Mouse (Mus musculus): ENCODE results near the gene Ntn1.

Ntn1 gene

DNA sequence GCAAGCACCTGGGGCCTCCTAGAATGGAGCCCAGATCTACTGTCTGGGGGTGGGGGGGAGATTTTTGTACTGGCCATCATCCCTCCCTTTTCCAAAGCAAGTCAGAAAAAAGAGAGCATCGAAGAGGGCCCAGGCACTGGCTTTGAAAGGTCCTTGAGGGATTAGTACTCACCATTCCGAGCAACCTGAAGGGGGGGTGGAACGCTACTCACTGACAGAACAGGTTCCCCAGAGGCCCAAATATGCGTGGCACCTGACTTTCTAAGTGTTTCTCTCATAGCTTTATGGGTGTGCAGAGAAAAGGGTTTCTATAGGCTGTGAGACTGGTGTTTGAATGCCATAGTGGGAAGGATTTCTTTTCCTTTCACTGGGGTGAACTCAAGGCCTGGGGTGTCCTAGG is 142.1 kb downstream of the Ntn1 start:
- no peak for DNase-seq

DNA sequence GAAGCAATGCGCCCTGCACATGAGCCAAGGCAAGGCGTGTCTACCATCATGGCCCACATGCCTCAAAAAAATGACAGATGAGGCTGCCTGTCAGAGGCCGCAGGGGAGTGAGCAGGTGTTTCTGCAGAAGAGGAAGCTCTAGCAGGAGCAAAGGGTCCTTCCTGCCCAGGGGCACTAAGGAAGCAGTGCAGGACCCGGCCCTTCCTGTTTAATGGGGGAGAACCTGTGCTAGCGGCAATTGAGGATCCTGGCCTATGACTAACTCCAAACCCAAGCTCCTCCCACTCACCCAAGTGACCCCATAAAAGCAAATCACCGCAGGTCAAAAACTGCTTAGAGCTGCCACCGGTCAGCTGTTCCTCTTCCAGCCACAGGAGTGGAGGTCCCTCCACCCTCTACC is 147.1 kb downstream of the Ntn1 start:
- peak in 1 of 2 experiments; percentile 6 for DNase-seq

DNA sequence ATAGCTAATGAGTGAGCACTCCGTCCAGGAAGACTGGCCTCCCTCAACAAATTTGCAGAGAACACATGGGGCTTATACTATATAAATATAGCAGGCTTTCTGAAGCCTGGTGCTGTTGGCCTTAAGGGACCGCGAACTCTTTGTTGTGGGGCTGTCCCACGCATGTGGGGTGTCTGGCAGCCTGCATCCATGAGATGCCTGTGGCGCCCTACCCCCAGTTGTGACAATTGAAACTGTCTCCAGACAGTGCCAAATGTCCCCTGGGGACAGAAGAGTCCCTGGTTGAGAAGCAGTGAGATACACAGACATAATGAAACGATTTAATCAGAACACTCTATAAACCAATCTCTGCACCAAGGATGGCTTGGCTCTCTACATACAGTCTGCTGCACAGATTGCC is 150.5 kb downstream of the Ntn1 start:
- no peak for DNase-seq

DNA sequence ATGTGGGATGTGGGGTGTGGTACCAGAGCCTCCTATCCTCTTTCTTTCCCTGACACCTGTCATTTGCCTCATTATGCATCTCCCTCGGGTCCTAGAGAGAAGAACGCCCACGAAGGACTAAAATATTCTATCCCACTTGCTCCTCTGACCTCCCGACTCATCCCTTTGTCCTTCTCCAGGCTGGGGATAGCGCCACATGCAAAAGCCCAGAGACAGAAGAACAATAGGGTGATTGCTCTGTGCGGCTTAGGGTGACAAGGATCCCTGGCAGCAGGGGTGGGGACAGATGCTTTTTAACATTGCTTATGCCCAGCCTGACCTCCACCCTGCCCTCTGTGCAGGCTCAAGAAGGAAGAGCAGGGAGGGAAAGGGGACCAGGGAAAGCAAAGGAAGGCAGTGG is 152.7 kb downstream of the Ntn1 start:
- DNase-seq = no peak

DNA sequence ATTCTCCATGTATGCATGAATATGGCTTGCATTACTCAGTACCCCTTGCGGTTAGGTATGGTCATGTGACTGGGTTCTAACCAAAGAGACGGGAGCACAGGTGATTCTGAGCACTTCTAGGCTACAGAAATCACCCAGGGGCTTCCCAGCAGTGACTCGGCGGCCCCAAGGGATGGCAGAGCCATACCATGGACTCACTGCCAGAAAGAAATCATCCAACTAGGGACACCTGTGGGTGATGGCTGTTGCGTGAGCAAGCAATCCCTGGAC is 155.7 kb downstream of the Ntn1 start:
- DNase-seq = no peak

DNA sequence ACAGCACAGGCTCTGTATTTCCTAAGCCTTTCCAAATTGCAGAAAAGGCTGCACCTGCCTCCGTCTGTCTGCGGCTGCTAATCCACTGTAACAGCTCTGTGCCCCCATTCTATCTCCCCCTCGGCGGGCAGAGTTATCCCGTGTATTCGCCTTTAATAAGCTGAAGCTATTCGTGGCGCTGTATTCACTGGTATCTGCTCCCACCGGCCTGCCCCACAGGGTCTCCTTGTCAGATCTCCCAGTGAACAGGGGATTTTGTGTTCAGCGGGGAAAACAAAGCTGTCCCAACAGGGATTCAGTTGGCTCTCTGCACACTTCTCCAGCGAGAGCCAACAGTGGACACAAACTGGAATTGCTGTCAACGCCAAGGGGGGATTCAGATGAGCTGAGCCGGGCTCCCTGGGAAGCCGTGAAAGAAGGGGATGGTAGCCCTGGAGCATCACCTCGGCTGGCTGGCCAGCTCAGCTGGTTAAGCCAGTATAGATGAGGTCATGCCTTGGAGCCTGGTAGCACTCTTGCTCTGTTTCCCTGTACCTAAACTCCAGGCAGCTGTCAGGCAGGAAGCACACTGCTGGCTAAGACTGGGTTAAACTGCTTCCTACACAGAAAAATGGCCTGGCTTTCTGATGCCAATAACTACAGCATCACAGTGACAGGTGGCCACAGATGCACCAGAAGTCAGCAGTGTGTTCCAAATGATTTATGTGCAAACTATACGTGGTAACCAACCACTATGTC is 156.2 kb downstream of the Ntn1 start:
- no peak for DNase-seq

DNA sequence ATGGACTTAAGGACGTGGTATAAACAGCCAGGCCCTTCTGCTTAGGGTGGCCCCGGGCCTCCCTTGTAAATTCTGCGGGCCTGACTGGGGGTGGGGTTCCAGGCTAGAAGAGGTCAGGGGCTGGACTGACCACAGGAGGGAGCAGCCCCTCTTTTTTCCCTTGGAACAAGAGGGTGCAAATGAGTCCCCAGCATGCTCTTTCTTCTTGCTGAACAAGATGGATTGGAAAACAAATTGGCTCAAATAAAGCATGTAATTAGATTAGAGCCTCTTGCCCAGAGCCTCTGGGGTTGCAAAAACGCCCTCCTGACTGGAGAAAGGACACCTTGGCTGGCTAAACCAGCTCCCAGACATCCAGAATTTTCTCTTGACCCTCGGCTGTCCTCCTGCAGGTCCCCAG is 160.9 kb downstream of the Ntn1 start:
- no peak for DNase-seq

DNA sequence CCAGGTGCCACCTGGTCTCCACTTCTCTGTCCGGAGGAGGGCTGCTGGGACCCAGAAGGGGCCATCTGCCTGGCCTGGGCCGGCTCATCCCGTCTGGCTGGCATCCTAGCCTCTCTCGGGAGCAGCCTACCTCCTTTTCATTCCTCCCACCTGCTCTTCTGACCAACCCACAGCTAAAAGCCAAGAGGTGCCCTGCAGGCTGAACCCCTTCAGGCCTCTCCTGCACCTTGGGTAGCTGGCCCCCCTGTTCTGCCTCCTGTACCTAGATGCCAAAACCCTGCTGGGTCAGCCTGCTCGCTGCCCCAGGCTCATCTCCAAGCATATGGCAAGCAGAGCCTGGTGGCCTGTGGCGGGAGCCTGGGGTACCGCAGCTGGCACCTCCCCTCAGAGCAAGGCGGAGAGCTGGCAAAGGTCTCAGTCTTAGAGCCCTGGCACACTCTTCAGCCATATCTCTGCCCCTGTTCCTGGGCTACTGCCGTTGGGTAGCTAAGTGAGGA is 167.1 kb downstream of the Ntn1 start:
- no peak for DNase-seq

DNA sequence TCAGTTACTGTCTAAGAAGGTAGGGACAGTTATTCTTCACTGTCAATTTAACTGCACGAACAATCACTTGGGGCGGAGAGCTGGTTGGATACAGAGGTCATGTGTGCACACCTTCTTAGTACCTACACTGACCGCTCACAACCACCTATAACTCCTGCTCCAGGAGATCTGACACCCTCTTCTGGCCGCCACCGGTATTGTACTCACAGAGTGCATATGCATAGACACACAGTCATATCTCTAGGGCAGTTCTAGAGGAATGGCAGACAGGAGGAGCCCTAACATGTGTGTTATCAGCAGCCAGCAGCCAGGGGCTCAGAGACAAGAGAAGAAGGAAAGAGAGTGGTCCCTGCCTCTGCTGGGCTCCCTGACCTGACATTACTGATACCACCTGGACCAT is 169.1 kb downstream of the Ntn1 start:
- DNase-seq = no peak

DNA sequence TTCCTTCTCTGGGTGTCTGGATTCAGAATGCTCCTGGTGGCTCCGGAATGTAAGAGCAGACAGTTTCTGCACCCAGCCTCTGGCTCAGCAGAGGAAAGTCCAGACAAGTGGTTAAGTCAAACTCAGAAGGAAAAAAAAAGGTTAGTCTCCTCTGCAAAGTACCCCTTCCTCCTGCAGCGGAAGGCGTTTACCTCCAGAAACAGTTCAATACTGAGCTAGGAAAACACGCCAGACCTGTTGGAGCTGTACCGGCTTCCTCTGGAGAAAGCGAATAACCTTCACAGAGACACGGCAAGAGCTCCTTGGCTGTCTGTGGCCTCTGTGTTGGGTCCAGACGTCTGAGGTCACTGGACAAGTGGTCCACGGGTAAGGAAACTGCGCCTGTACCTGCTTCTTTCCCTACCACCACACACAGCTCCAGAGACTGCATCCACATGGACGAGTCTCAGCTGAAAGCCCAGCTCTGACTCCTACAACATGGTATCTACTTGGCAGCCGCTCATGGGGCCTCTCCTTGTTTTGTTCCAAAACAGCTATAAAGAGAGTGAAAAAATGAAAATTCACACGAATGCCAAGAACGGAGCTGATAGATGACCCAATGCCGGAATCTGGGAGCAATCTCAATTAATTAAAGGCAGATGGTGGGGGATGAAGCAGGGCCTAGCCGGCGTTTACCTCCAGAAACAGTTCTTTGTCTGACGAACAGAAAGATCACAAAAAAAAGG is 171.5 kb downstream of the Ntn1 start:
- DNase-seq = no peak

DNA sequence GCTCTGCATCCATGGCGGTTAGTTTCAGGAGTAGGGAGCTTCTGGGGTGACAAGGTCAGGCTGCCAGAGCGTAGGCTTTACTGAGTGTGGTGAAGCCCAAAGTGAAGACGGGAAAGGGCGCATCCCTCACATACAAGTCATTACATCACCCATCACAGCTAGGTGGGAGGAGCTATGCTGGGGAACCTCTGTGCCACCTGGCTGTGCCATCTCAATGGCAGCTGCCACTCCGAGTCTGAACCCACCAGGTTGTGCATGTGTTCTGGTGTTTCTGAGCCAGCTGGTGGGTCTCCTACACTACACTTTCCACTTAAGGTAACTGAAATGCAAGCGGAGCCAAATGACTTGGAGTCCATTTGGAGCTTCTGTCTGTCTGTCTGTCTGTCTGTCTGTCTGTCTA is 172.8 kb downstream of the Ntn1 start:
- no peak for DNase-seq

DNA sequence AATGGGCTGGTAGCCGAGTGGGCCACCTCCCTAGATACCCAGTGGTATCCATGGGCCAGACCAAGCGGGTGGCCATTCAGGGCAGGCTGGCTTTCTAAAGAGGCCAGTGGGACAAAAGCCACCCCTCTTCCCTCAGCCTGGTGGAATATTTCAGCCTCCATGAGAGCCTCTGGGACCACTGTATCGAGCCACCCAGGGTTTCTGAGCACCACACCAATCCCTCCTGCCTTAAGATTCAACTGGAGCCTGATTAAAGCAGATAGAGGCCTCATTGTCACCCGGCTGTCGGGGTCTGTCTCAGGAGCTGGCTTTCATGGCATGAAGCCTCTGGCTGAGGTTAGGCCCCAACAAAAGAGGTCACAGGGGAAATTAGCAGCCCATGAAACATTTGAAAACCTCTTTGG is 174.0 kb downstream of the Ntn1 start:
- no peak for DNase-seq

DNA sequence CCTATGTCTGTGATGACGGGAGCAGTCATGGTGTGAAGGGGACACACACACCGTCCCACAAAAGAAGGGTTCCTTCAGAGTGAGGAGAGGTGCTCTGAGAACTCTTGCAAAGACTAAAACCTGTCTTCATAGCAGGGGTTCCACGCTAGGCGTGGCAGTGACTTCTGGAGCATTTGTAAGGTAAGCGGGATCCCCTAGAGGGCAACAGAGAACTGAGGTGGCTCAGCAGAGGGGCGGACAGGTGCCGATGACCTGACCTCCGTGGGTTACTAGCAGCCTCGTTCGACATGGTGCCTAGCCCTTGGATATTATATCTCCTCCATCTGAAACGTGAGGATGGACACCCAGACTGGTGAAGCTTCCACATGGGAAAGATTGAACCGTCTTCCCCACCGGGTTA is 177.5 kb downstream of the Ntn1 start:
- DNase-seq = no peak

DNA sequence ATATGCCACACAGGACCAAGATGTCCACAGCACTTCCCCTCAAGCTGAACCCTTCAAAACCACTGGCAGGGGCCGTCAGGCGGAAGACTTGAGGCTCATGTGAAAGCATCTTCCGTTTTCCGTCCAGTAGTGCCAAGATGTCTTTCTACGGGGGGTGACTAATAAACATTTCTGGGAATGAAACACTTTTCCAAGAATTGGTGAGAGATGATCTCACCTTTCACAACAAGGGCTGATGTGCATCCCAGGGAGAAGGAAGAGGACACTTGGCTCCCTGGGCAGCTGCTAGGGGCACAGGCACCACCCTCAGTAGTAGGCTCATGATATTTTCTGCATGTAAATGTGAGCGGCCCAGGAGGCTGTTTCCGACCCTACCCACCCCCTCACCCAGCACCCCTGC is 178.4 kb downstream of the Ntn1 start:
- DNase-seq = no peak

DNA sequence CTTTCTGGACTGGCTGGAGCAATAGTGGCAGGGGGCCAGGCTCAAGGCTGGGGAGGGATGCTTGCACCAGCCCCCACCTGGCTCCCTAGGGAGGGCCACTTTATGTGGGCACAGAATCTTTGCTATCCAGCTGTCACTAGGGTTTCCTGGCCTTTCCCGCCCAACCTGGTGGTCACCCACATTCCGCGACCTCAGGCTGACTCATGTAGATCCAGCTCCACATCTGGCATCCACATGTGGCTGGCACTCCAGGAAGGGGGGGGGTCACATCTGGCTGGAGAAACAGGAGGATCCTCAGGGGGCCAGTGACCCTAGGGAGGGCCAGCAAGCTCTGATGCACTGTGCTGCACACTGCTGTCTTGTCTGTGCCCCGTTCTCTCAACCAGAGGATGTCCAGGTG is 179.9 kb downstream of the Ntn1 start:
- DNase-seq = no peak

DNA sequence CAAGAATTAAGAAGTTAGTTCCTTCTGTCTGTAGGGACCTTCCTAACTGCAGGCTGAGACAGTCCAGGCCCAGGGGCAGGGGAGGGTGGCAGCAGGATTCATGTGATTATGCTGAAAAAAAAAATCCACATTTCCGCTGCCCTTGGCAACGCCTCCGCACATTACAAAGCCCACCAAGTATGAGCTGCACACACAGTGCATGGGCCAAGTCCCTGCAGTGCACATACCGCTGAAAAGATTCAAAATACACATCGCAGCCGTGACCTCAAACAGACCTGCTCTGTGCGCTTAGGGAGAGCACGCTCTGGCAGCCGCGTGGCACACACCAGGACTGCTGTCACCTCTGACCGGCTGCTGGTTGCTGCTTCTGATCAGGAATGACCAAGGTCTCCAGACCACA is 184.6 kb downstream of the Ntn1 start:
- DNase-seq = no peak

DNA sequence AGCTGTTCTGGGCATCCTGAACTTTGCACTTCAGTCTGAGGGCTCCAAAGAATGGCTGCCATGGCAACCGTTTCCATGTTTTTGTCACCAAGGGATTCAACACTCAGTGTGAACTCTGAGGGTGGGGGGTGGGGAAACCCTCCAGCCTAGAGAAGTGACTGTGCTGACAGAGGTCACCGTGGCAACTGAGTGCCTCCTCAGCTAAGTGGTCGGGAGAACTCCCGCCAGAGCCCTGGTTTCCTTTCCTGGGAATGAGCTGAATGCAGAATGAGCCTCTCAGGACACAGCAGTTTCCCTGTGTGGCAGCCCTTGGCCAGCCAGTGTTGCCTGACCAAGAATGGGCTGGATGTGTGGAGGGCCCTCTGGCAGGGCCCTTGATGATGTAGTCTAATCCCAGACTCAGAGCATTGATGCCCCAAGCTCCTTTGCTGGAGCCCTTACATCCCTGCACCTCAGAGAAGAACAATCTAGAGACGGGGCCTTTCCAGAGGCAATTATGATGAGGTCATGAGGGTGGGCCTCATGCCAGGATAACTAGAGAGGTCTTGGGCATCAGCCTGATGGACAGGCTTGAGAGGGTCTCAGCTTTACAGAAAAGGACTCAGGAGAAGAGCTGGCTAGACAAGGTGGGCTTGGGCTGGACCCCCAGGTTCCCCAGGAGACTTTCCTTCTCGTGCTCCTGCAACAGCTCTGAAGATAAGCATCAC is 185.3 kb downstream of the Ntn1 start:
- DNase-seq = no peak

DNA sequence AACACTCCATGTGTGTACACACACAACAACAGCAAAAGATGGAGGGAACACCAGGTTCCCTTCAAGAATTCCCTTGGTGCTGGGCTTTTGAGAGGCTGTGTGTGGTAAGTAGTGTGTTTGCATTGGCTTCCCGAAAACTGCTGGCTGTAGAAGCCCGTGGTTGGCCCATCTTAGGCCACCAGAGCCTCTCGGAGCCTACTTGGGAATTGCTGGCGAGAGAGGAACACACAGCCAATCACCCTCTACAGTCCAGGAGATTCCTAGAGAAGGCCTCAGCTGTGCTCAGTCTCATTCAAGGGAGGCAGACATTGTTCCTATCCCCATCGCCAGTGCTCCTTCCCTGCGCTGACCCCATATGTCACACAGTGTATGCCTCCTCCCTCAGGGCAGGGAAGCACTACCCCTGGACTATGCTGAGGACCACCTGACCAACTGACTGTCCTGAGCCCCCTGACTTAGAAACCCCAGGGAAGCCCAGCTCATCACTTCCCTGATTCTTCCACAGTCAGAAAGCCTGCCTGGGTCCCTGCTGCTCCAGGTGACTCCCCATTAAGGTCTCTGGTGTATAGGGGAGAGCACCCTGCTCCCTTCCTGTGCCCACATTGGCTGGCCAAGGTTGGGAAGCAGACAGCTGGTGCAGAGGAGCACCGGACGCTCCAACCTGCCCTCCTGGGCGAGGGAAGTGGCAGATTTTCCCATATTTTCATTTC is 186.0 kb downstream of the Ntn1 start:
- no peak for DNase-seq

DNA sequence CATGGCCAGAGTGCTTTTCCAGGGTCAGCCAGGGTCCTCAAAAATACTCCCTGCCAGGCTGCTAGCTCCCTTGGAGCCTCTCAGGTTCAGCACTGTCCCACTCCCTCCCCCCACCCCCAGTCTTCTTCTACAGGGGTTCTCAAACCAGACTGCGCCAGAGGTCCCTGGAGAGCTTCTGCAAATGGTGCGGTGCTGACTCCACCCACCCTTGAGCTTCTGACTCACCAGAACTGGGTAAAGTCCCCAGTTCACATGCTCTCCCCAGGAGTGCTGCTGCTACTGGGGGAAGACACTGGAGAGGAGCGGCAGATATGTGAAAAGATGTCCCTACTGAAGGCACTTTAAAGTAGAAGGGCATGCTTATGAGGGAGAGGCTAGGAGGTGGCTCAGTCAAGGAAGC is 186.7 kb downstream of the Ntn1 start:
- peak; percentile 36 to 42 for DNase-seq

DNA sequence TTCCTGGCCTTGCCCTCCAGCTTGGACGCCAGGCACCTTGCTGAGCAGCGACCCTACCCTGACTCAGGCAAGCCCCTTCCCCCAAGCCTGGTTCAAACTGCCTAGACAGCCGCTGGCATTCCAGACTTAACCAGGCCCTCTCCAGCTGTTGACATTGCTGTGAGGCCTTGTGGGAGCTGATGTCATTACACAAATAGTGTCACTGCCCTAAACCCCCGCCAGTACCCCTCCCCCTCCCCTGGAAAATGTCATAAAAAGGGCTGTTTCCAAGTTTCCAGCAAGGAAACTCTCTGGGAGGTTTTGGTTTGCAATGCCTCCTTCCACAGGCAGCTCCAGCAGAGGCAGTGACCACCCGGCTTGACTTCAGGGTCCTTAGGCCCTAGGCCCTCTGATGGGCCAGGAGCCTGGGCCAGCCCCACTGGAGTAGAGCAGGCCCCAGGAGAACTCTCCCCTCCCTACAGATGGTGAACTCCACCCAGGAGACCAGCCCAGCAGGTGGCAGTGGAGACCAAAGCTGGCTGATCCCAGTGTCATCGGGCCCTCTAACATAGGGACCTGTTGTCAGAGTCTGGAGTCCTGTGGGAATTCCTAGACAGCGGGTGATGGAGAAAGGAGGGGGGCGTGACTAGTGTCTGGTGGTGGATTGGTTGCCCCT is 188.6 kb downstream of the Ntn1 start:
- no peak for DNase-seq

DNA sequence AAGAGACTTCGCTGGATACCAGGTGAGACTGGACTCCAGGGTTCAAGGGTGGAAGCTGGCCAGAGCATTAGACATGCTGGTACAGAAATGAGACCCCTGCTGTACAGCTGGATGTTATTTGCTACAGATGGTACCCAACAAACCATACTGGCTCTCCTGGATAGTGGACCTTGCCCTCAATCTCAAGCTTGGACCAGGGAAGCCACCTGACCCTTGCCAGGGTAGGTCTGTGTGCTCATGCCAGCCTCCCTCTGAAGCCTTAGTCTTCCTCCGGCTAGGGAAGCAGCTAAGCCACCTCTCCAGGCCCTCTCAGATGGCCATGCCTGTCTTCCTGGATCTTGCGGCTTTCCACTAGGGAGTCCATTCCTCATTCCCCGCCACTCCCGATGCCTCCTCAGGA is 189.9 kb downstream of the Ntn1 start:
- DNase-seq = no peak

DNA sequence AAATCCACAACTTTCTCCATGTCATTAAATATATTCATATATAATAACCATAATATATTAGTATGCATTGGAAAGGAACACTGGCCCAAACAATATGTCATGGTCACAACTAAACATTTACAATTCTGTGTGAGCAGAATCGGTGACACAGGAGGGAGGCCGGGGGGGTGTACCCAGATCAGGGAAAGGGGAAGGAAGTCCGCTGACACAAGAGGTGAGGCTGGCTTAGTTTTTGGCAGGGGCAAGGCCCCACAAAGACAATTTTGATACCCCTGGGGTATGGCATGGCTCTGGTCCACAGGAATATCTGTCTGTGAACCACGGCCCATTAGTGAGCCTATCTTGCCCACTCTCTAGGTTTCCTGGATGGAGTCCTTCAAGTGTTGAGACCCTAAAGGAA is 191.1 kb downstream of the Ntn1 start:
- peak in 1 of 2 experiments; percentile 29 for DNase-seq

DNA sequence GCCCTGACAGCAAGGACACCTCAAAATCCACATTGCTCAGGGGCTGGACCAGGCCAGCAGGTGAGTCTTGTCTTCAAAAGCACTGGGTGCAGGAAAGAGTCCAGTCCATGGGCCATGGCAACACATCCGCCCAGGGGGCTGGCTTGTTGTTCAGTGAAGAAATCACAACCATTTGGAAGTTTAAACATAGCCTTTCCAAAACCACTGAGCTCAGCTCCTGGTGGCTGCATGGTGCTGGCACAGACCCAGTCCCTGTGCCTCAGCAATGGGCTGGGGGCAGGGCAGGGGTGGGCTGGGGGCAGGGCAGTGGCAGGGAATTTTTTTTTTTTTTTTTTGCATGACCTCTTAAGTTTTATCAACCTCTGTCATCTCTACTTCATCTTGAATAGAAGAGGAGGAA is 192.0 kb downstream of the Ntn1 start:
- no peak for DNase-seq
